17 mouse cellular contexts compared by ENCODE assay signal in the genomic region with DNA sequence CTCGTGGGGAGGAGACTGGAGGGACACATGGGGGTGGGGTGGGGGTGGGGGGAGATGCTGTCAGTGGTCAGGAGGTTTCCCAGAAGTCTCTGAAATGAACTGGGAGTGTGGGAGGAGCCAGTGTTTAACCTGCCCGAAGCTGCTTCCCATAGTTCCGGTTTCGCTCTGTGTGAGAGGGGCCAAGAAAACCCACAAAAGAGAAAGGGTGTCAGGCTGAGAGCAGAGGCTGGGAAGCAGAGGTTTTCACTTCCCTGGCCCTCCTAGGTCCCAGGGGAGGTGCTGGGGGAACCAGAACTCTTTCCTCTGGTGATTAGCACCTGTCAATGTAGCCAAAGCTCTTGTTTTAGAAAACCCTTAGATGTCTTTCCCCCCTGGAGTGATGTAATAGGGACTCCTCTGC. TPM values are rescaled to one million over a fixed set of nuclear protein-coding genes. Genes with fewer than 3 reads are reported as not detected.
A peak's percentile ranks its signal among the peaks of the same experiment; 100 is the strongest.
DNase-seq lines count a peak whose midpoint lies in the region; ATAC-seq and TF ChIP-seq lines count a peak whose summit lies in the region.
"Had no signal": no experiment of that assay in that cellular context is flagged by ENCODE, and none has a peak within 500 bp of the region (broad histone marks: within the 10 kb centered on the region; RNA-seq: fewer than 3 reads in every experiment).

No protein-coding gene starts in this region.

- 0 out of 2 replicates have a peak overlapping the region, but pooled peaks have one; percentile 76 for H3K27ac ChIP-seq in embryonic facial prominence, embryonic 15.5 days (replicated peaks)
- H3K27ac ChIP-seq in embryonic facial prominence, embryonic 10.5 days (replicated peaks) = no peak overlapping the region
- H3K27ac ChIP-seq in ES-E14 (ENCODE audit: insufficient read depth, low read depth, low read length, poor library complexity, severe bottlenecking) = peak overlapping the region; percentile 66; the same call in 1 of the 2 replicates

- no peaks in the 10 kb centered on the region for H3K36me3 ChIP-seq in embryonic facial prominence, embryonic 15.5 days
- H3K36me3 ChIP-seq in embryonic facial prominence, embryonic 10.5 days (replicated peaks) = peaks cover 7% of the 10 kb centered on the region; the same call in 1 of the 2 replicates
- no peaks in the 10 kb centered on the region for H3K36me3 ChIP-seq in ES-E14 (ENCODE audit: control insufficient read depth, insufficient read depth, low read length, poor library complexity, severe bottlenecking)
- H3K36me3 ChIP-seq: limb, embryonic 15.5 days; lung, embryonic 15.5 days had no signal

- in situ Hi-C loops in ES-E14 (cut with MboI; ENCODE audit: low sequenced_read_pairs in 2 of 2, unreplicated experiment in 2 of 2) = no loop called here

- H3K4me1 ChIP-seq in embryonic facial prominence, embryonic 15.5 days = peaks cover 40% of the 10 kb centered on the region
- peaks cover 45% of the 10 kb centered on the region for H3K4me1 ChIP-seq in embryonic facial prominence, embryonic 10.5 days
- peaks cover 11 to 43% of the 10 kb centered on the region in 2 experiments for H3K4me1 ChIP-seq in ES-E14 (ENCODE audit: control insufficient read depth in 2 of 2, insufficient read depth in 2 of 2, low read length in 2 of 2, poor library complexity in 1 of 2)

- ATAC-seq in embryonic facial prominence, embryonic 15.5 days (ENCODE audit: insufficient number of reproducible peaks, low FRiP score, low TSS enrichment, low read depth) = no peak
- ATAC-seq: hindbrain, embryonic 16.5 days had no signal

- no peak overlapping the region for H3K4me3 ChIP-seq in embryonic facial prominence, embryonic 15.5 days (replicated peaks)
- no peak overlapping the region for H3K4me3 ChIP-seq in embryonic facial prominence, embryonic 10.5 days
- H3K4me3 ChIP-seq in ES-E14 (ENCODE audit: insufficient read depth in 1 of 2, low read depth in 1 of 2, low read length in 2 of 2, poor library complexity in 1 of 2, severe bottlenecking in 1 of 2) = no peak overlapping the region
- H3K4me3 ChIP-seq: limb, embryonic 15.5 days; lung, embryonic 15.5 days had no signal

- 40% methylated on average over 4 of the region's 4 CpGs for WGBS in embryonic facial prominence, embryonic 15.5 days
- WGBS in embryonic facial prominence, embryonic 10.5 days = 65% methylated on average over 4 of the region's 4 CpGs

- H3K27me3 ChIP-seq in embryonic facial prominence, embryonic 15.5 days = no peaks in the 10 kb centered on the region
- peaks cover 8% of the 10 kb centered on the region; the same call in 1 of the 2 replicates for H3K27me3 ChIP-seq in embryonic facial prominence, embryonic 10.5 days (replicated peaks; ENCODE audit: low read depth, poor library complexity, severe bottlenecking)
- H3K27me3 ChIP-seq: limb, embryonic 15.5 days had no signal

- H3K4me2 ChIP-seq in embryonic facial prominence, embryonic 15.5 days (replicated peaks) = no peak overlapping the region
- H3K4me2 ChIP-seq: limb, embryonic 15.5 days; lung, embryonic 15.5 days had no signal

- no peak for DNase-seq in embryonic facial prominence, embryonic 10.5 days (ENCODE audit: low spot score)
- peak; percentile 32 for DNase-seq in 416B (ENCODE audit: low read depth)
- no peak for DNase-seq in ES-E14 (ENCODE audit: low read depth, low spot score)
- peak; percentile 48 for DNase-seq in induced T-regulatory cell, adult 2 months (ENCODE audit: low read depth)
- DNase-seq in kidney, adult 9 months = no peak
- DNase-seq in layer of hippocampus, adult 11-12 months (ENCODE audit: low spot score) = no peak
- DNase-seq in right cerebral cortex, postnatal 10 days (ENCODE audit: low spot score in 2 of 2) = no peak
- DNase-seq: adrenal gland, postnatal 14 days; cerebellum, adult 2 months; gastrocnemius, postnatal 25 days; heart, postnatal 10 days; kidney, adult 2 months; kidney, postnatal 36 days had no signal

- H3K9me3 ChIP-seq in embryonic facial prominence, embryonic 15.5 days (replicated peaks) = no peaks in the 10 kb centered on the region
- no peaks in the 10 kb centered on the region for H3K9me3 ChIP-seq in embryonic facial prominence, embryonic 10.5 days
- no peaks in the 10 kb centered on the region for H3K9me3 ChIP-seq in ES-E14 (ENCODE audit: control insufficient read depth, insufficient read depth, low read depth, low read length)
- H3K9me3 ChIP-seq: limb, embryonic 15.5 days; lung, embryonic 15.5 days had no signal

- no peak overlapping the region for H3K9ac ChIP-seq in embryonic facial prominence, embryonic 15.5 days
- H3K9ac ChIP-seq in ES-E14 (ENCODE audit: insufficient read depth, low read depth, low read length, poor library complexity, severe bottlenecking) = peak overlapping the region; percentile 30; the same call in 1 of the 2 replicates
- H3K9ac ChIP-seq: limb, embryonic 15.5 days; lung, embryonic 15.5 days had no signal

TF ChIP-seq in ES-E14, 5 proteins besides CTCF, POLR2A, EP300 and RAD21:
- TF ChIP-seq ZNF384 (IDR thresholded peaks at IDR 0.05; ENCODE audit: low read depth, low read length) = no peak
- no peak for TF ChIP-seq MAFK (IDR thresholded peaks at IDR 0.05; ENCODE audit: insufficient read depth, low read depth, low read length)
- TF ChIP-seq HCFC1 (IDR thresholded peaks at IDR 0.05; ENCODE audit: borderline replicate concordance, insufficient read depth, low read length) = no peak
- no peak for TF ChIP-seq CHD2 (IDR thresholded peaks at IDR 0.05; ENCODE audit: low read depth, low read length)
- TF ChIP-seq ZC3H11A (IDR thresholded peaks at IDR 0.05; ENCODE audit: borderline replicate concordance, low read depth, low read length) = no peak

RNA-seq across cellular contexts. Expression of gene Ece1, which starts 47.4 kb away (rescaled TPM):
- polyA plus RNA-seq in embryonic facial prominence, embryonic 15.5 days (2015; fragmentation: Nextera tagmentation; extraction: Ambion mirVana) = 65.5 and 74.6 TPM in 2 replicates
- polyA plus RNA-seq in embryonic facial prominence, embryonic 10.5 days (2016; fragmentation: Nextera tagmentation; extraction: Ambion mirVana) = 46.6 and 54.5 TPM in 2 replicates
- 99.2 and 131 TPM in 2 replicates for total RNA-seq in ES-E14 (2012; rRNA removed)

Comparison
In these comparisons a context has a peak if more than half of its experiments do, and no peak if none do; other contexts are left out.
1. DNase-seq: peak in 416B (single experiment) and induced T-regulatory cell, adult 2 months (single experiment); none in embryonic facial prominence, embryonic 10.5 days (single experiment), ES-E14 (single experiment), kidney, adult 9 months (single experiment), layer of hippocampus, adult 11-12 months (single experiment) and right cerebral cortex, postnatal 10 days (0 of 2).